Mouse (Mus musculus) spleen, postnatal 0 days (tissue): ENCODE results near the gene Arl10. TPM values are rescaled to one million over a fixed set of nuclear protein-coding genes. Genes with fewer than 3 reads are reported as not detected.

Experiments
- polyA plus RNA-seq: library from polyadenylated mRNA; unstranded; fragments of >200 nt; fragmentation: Nextera tagmentation; extraction: Ambion mirVana; gene quantifications from 2 replicates; pipeline ENCODE4 v1.2.1, GENCODE M21; 2015

Gene Arl10
- 10.8 and 11.8 TPM in 2 replicates for polyA plus RNA-seq

GRCm38 (mm10) chr13:54574854-54575481, at the start of gene Arl10:
Gene Arl10, plus strand, starts transcription at chr13:54575015.

DNA sequence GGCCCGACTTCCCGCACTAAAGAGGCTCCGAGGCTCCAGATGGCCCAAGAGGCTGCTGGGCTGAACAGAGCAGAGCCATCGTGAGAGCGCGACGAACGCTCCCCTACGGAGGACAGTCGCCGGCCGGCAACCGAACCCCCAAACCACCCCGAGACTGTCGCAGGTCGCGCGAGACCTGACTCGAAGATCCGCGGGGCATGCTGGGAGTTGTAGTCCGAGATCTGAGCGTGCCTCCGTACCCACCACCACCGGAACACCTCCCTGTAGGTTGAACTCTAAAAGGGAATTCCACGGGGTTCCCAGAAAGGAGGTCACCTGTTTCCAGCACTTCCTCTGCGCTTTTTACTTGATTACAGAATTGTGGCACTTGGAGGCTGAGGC, 9.6 kb upstream of the Arl10 start, which contains the start of gene 4833439L19Rik:
TSS of gene 4833439L19Rik (minus strand) at position 235 of the 381 bp plus-strand sequence.

DNA sequence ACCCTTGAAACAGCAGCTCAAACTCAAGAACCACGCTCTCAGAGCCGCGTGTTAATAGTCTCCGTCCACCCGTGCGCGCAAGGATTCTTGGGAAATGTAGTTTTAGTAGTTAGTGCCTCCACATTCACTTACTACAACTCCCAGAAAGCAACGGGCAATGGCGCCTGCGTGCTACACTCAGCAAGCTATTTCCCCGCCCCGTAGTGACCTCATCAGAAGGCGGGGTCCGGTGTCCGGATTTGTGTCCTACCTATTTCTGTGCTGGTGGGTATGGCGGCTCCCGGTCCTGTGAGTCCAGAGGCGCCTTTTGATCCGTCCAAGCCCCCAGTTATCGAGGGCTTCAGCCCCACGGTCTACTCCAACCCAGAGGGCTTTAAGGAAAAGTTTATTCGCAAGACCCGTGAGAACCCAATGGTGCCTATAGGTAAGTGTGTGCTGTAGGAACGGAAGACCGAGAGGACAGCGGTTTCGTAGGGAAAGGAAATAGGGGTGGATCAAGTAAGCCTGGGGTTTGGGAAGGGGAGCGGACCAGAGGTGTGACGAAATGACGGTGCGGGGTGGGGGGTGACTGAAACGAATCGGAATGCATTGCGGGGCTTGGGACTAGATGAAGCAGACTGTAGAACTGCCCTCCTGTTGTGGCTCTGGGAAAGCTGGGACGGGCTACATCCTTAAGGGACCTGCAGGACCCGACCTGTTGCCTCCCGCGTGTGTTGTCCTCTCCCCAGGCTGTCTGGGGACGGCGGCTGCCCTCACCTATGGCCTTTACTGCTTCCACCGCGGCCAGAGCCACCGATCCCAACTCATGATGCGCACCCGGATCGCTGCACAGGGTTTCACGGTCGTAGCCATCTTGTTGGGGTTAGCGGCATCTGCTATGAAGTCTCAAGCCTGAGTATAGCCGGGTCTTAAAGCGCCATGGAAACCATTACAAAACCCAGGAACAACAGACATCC, 15.5 kb downstream of the Arl10 start, which contains the start of the genes Nop16 and Higd2a:
TSS of gene Nop16 (minus strand) at position 95 of the 956 bp plus-strand sequence.
TSS of gene Higd2a (plus strand) at position 212 of the 956 bp plus-strand sequence.

DNA sequence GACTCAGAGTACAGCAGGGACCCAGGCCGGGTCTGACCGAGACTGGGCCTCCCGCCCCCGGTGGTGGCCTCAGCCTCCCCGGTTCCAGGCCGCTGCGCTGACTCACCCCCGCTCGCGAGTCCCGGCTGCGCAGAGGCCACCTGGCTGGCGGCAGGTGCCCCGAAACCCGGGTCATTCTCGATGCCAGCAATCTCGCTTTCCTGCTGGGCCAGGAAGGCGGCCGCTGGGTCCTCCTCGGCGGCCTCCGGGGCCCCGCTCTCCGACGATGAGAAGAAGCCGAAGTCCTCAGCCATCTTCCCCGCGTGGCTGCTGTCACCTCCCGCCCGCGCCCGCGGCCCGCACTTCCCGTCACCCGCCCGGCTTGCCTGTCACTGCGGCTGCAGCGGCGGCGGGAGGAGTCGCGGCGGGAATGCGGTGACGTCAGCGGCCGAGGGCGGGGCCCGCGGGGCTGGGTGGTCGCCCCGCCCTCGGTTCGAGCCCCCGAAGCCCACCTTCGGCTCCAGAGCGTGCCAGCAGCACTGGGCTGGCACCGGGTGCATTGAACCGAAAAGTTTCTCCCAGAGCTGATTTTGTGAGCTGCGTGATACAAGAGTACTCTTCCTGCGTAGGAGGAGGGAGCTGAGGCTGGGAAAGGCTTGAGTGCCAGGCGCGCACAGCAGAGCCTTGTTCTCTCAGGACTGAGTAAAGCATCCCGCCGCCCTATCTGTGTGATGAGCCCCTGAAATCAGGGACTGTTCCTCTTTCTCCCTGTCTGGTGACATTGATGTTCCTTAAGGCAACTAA, 36.3 kb downstream of the Arl10 start, which contains the start of gene Cltb:
TSS of gene Cltb (minus strand) at position 373 of the 783 bp plus-strand sequence.

GRCm38 (mm10) chr13:54621155-54621932, 46.5 kb downstream of the Arl10 start, which contains the start of gene Faf2:
Gene Faf2, plus strand, starts transcription at chr13:54621784.

Other genes starting within 250 kb of the Arl10 start
- gene Cplx2, start 203.7 kb upstream of the Arl10 start, polyA plus RNA-seq = 2.8 and 3.7 TPM in 2 replicates
- 56.9 and 60.2 TPM in 2 replicates for gene Thoc3, start 106.2 kb upstream of the Arl10 start, polyA plus RNA-seq
- gene Simc1, start 71.2 kb upstream of the Arl10 start, polyA plus RNA-seq = 2.6 and 3.2 TPM in 2 replicates
- 32.0 and 35.6 TPM in 2 replicates for gene 4833439L19Rik, start 9.6 kb upstream of the Arl10 start, polyA plus RNA-seq
- gene Nop16, start 15.1 kb downstream of the Arl10 start, polyA plus RNA-seq = 53.1 and 53.4 TPM in 2 replicates
- gene Higd2a, start 15.2 kb downstream of the Arl10 start, polyA plus RNA-seq = 131 and 137 TPM in 2 replicates
- 31.3 and 38.9 TPM in 2 replicates for gene Cltb, start 36.3 kb downstream of the Arl10 start, polyA plus RNA-seq
- 26.3 and 26.5 TPM in 2 replicates for gene Faf2, start 46.8 kb downstream of the Arl10 start, polyA plus RNA-seq
- 38.5 and 44.6 TPM in 2 replicates for gene Rnf44, start 118.9 kb downstream of the Arl10 start, polyA plus RNA-seq
- gene Cdhr2, start 126.4 kb downstream of the Arl10 start, polyA plus RNA-seq = 0.02 TPM in 1 of 2 replicates, not detected in the other
- gene Gprin1, start 174.9 kb downstream of the Arl10 start, polyA plus RNA-seq = not detected in 2 replicates
- gene Sncb, start 191.6 kb downstream of the Arl10 start, polyA plus RNA-seq = not detected in 2 replicates
- gene Eif4e1b, start 209.0 kb downstream of the Arl10 start, polyA plus RNA-seq = not detected in 2 replicates
- 4.9 and 6.2 TPM in 2 replicates for gene Tspan17, start 214.4 kb downstream of the Arl10 start, polyA plus RNA-seq